Comparison of ENCODE assay signal across 9 mouse cellular contexts in genomic region chr19:10297041-10297503, GRCm38 (mm10). TPM values are rescaled to one million over a fixed set of nuclear protein-coding genes. Genes with fewer than 3 reads are reported as not detected.
DNase-seq lines count a peak whose midpoint lies in the region; ATAC-seq and TF ChIP-seq lines count a peak whose summit lies in the region.
"Had no signal": no experiment of that assay in that cellular context is flagged by ENCODE, and none has a peak within 500 bp of the region (broad histone marks: within the 10 kb centered on the region; RNA-seq: fewer than 3 reads in every experiment).

No protein-coding gene starts in this region.

- peak; percentile 68 for ATAC-seq in forebrain, postnatal 0 days
- ATAC-seq in hindbrain, embryonic 16.5 days: 0 out of 2 replicates have a peak, but pooled peaks have one; percentile 37

- WGBS in forebrain, postnatal 0 days: 22% methylated on average over 8 of the region's 8 CpGs
- WGBS in hindbrain, embryonic 16.5 days: 41% methylated on average over 8 of the region's 8 CpGs
- 16% methylated on average over 8 of the region's 8 CpGs for WGBS in lung, adult 2 months

- no peaks in the 10 kb centered on the region for H3K27me3 ChIP-seq in C2C12 (ENCODE audit: control insufficient read depth, insufficient read depth, insufficient read length)
- H3K27me3 ChIP-seq in forebrain, postnatal 0 days (ENCODE audit: insufficient read depth, low read length): no peaks in the 10 kb centered on the region
- peaks cover 3% of the 10 kb centered on the region; the same call in 1 of the 2 replicates for H3K27me3 ChIP-seq in hindbrain, embryonic 16.5 days (replicated peaks; ENCODE audit: control insufficient read depth, insufficient read depth, low read length)

- peak; percentile 63 for DNase-seq in adrenal gland, postnatal 14 days
- no peak for DNase-seq in adrenal gland, adult 8-10 months
- no peak for DNase-seq in forebrain, postnatal 0 days
- peak; percentile 62 for DNase-seq in lung, adult 2 months
- peak; percentile 54 to 82 for DNase-seq in urinary bladder, postnatal 36 days (ENCODE audit: low spot score in 2 of 2)
- DNase-seq in cerebellum, adult 11 months: no peak

- H3K4me2 ChIP-seq in forebrain, postnatal 0 days (ENCODE audit: low read depth): no peak overlapping the region
- H3K4me2 ChIP-seq in hindbrain, embryonic 16.5 days (ENCODE audit: low read length): 0 out of 2 replicates have a peak overlapping the region, but pooled peaks have one; percentile 10
- H3K4me2 ChIP-seq: midbrain, embryonic 12.5 days had no signal

- H3K4me1 ChIP-seq in forebrain, postnatal 0 days (ENCODE audit: insufficient read depth): 0 out of 2 replicates have a peak, but pooled peaks cover 16% of the 10 kb centered on the region
- H3K4me1 ChIP-seq in hindbrain, embryonic 16.5 days (ENCODE audit: control insufficient read depth, insufficient read depth, low read depth, low read length): peaks cover 39% of the 10 kb centered on the region
- peaks cover 25% of the 10 kb centered on the region for H3K4me1 ChIP-seq in lung, adult 2 months (ENCODE audit: control insufficient read depth, insufficient read depth, low read length)

- H3K4me3 ChIP-seq in C2C12 (ENCODE audit: insufficient read depth, poor library complexity, severe bottlenecking): no peak overlapping the region
- H3K4me3 ChIP-seq in forebrain, postnatal 0 days (ENCODE audit: low read depth, low read length): no peak overlapping the region
- no peak overlapping the region for H3K4me3 ChIP-seq in hindbrain, embryonic 16.5 days (ENCODE audit: low read length)
- no peak overlapping the region for H3K4me3 ChIP-seq in lung, adult 2 months (replicated peaks; ENCODE audit: extremely low read depth, low read depth, low read length)
- H3K4me3 ChIP-seq: midbrain, embryonic 12.5 days had no signal

- no peak for TF ChIP-seq CTCF in C2C12 (IDR thresholded peaks at IDR 0.05; ENCODE audit: control insufficient read depth, insufficient read depth, insufficient read length)
- no peak for TF ChIP-seq CTCF in forebrain, postnatal 0 days (IDR thresholded peaks at IDR 0.05; ENCODE audit: low read depth)
- no peak for TF ChIP-seq CTCF in lung, adult 2 months (IDR thresholded peaks at IDR 0.05; ENCODE audit: insufficient read depth, low read length)

- peak overlapping the region; percentile 61 for H3ac ChIP-seq in C2C12 (ENCODE audit: control insufficient read depth, insufficient read length, low read depth)

- H3K9ac ChIP-seq in forebrain, postnatal 0 days: peak overlapping the region; percentile 14; the same call in 1 of the 2 replicates
- peak overlapping the region; percentile 35 for H3K9ac ChIP-seq in hindbrain, embryonic 16.5 days (ENCODE audit: low read depth, low read length)
- H3K9ac ChIP-seq: midbrain, embryonic 12.5 days had no signal

- H3K27ac ChIP-seq in forebrain, postnatal 0 days (ENCODE audit: low read depth, low read length): peak overlapping the region; percentile 40; the same call in 1 of the 2 replicates
- peak overlapping the region; percentile 59 for H3K27ac ChIP-seq in hindbrain, embryonic 16.5 days (ENCODE audit: low read depth, low read length)
- H3K27ac ChIP-seq: midbrain, embryonic 12.5 days had no signal

- TF ChIP-seq POLR2A in lung, adult 2 months (IDR thresholded peaks at IDR 0.05; ENCODE audit: borderline replicate concordance, extremely low read depth, low read depth, low read length): 0 out of 2 replicates have a peak, but pooled peaks have one; percentile 7

- H3K79me2 ChIP-seq in C2C12 (ENCODE audit: control insufficient read depth, insufficient read depth): peaks cover 93% of the 10 kb centered on the region

- H3K79me3 ChIP-seq in C2C12 (ENCODE audit: low read depth): peaks cover 58% of the 10 kb centered on the region

- H3K36me3 ChIP-seq in C2C12 (ENCODE audit: control insufficient read depth, insufficient read depth): no peaks in the 10 kb centered on the region
- no peaks in the 10 kb centered on the region for H3K36me3 ChIP-seq in forebrain, postnatal 0 days (ENCODE audit: insufficient read depth)
- H3K36me3 ChIP-seq in hindbrain, embryonic 16.5 days (ENCODE audit: control insufficient read depth, insufficient read depth, low read length): no peaks in the 10 kb centered on the region
- H3K36me3 ChIP-seq: midbrain, embryonic 12.5 days had no signal

- no peaks in the 10 kb centered on the region for H3K9me3 ChIP-seq in forebrain, postnatal 0 days (ENCODE audit: low read length)
- H3K9me3 ChIP-seq in hindbrain, embryonic 16.5 days (ENCODE audit: control insufficient read depth, low read length): no peaks in the 10 kb centered on the region
- H3K9me3 ChIP-seq: midbrain, embryonic 12.5 days had no signal

TF ChIP-seq in C2C12, 6 proteins besides CTCF, POLR2A, EP300 and RAD21:
- peak; percentile 42 for TF ChIP-seq CEBPB (IDR thresholded peaks at IDR 0.05; ENCODE audit: low read depth)
- no peak for TF ChIP-seq MYOD1 (IDR thresholded peaks at IDR 0.05; ENCODE audit: control insufficient read depth, insufficient read length, low read depth)
TF ChIP-seq in C2C12: peak in this region for 1.

RNA-seq across cellular contexts. Expression of gene Dagla, which starts 7.6 kb away (rescaled TPM):
- total RNA-seq in adrenal gland, postnatal 14 days (2021): 5.5 and 7.4 TPM in 2 replicates
- total RNA-seq in adrenal gland, adult 8-10 months (2022): 1 to 10 TPM; 3.3 to 4.4 (median 3.8) TPM
- polyA plus RNA-seq in C2C12 (2012; fragmentation: generic; extraction: Trizol): 8.3 TPM
- 17.4 and 21.8 TPM in 2 replicates for total RNA-seq in forebrain, postnatal 0 days (2014; rRNA removed)
- polyA plus RNA-seq in forebrain, postnatal 0 days (2015; fragmentation: Nextera tagmentation; extraction: Ambion mirVana): 8.2 and 11.2 TPM in 2 replicates
- polyA plus RNA-seq in hindbrain, embryonic 16.5 days (2015; fragmentation: Nextera tagmentation; extraction: Ambion mirVana): 11.5 and 14.3 TPM in 2 replicates
- 15.3 TPM in 2 replicates for polyA plus RNA-seq in lung, adult 2 months (2012; rRNA removed)

RNA-seq across cellular contexts. Expression of gene Myrf, which starts 56.5 kb away (rescaled TPM):
- 2.6 and 4.7 TPM in 2 replicates for total RNA-seq in adrenal gland, postnatal 14 days (2021)
- total RNA-seq in adrenal gland, adult 8-10 months (2022): 1 to 10 TPM in 3 of 4 experiments, under 1 TPM in 1; 0.94 to 2.0 (median 1.4) TPM
- 0.21 TPM for polyA plus RNA-seq in C2C12 (2012; fragmentation: generic; extraction: Trizol)
- total RNA-seq in forebrain, postnatal 0 days (2014; rRNA removed): 0.54 and 0.81 TPM in 2 replicates
- polyA plus RNA-seq in forebrain, postnatal 0 days (2015; fragmentation: Nextera tagmentation; extraction: Ambion mirVana): 0.20 and 0.47 TPM in 2 replicates
- polyA plus RNA-seq in hindbrain, embryonic 16.5 days (2015; fragmentation: Nextera tagmentation; extraction: Ambion mirVana): 0.95 and 1.1 TPM in 2 replicates
- 54.8 and 62.8 TPM in 2 replicates for polyA plus RNA-seq in lung, adult 2 months (2012; rRNA removed)

Comparison
In these comparisons a context has a peak if more than half of its experiments do, and no peak if none do; other contexts are left out.
1. DNase-seq: peak in adrenal gland, postnatal 14 days (single experiment), lung, adult 2 months (single experiment) and urinary bladder, postnatal 36 days (2 of 2); none in adrenal gland, adult 8-10 months (single experiment), forebrain, postnatal 0 days (single experiment) and cerebellum, adult 11 months (single experiment).
2. RNA of gene Myrf, which starts 56.5 kb away (polyA plus RNA-seq): 54.8 to 62.8 TPM in lung, adult 2 months; 0.95 to 1.1 TPM in hindbrain, embryonic 16.5 days, 0.20 to 0.47 TPM in forebrain, postnatal 0 days and 0.21 TPM in C2C12 (single experiment); every median in the first group is over 10 times any median in the second.